Mouse (Mus musculus) kidney, adult 9 months (tissue): ENCODE data around the gene Tac2.

Experiments
- DNase-seq: peaks from one replicate; pipeline ENCODE4 v3.0.0; 2022

Tac2 gene

DNA sequence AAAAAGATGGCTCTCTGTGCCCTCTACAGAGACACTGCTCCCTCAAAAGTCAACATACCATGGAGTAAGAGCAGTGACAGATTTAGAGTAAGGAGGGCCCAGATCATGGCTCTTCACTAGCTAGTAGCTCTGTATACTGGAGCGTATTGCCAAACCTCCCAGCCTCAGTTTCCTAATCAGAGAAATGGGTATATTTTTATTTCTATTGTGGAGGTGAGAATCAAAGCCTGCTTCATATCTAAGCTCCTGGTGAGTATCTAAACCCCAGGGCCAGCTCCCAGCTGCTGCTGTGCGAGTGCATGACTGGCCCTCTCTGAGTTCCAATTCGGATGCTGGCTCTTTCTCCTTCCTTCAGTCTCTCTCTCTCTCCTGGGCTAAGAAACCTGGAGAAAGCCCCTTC lies at the start of gene Tac2:
Gene Tac2 (plus strand): TSS at position 301 of the 400 bp plus-strand sequence.
- no peak for DNase-seq

DNA sequence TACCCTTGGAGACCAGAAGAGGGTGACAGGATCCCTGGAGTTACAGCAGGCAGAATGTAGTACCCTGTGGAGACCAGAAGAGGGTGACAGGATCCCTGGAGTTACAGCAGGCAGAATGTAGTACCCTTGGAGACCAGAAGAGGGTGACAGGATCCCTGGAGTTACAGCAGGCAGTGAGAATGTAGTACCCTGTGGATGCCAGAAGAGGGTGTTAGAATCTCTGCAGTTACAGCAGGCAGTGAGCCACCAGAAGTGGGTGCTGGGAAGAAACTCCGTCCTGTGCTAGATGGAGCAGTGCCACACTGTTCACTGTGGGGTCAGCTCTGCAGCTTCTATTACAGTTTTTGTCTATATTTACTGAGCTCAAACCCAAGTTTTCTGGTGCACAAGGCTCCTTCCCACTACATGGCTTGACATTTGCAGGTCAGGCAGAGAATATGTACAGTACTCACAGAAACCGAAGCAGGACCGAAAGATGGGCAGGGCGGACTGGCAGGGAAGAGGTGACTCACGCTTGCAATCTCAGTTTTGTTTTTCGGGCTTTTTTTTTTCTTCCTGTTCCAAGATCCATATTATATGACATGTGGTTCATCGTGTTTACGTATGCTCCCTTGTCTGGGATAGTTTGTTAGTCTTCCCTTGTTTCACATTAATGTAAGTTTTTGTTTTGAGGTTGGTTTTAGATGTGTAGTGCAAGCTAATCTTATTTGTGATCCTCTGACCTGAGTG lies 49.3 kb upstream of the Tac2 start:
- DNase-seq, result peak; percentile 99

DNA sequence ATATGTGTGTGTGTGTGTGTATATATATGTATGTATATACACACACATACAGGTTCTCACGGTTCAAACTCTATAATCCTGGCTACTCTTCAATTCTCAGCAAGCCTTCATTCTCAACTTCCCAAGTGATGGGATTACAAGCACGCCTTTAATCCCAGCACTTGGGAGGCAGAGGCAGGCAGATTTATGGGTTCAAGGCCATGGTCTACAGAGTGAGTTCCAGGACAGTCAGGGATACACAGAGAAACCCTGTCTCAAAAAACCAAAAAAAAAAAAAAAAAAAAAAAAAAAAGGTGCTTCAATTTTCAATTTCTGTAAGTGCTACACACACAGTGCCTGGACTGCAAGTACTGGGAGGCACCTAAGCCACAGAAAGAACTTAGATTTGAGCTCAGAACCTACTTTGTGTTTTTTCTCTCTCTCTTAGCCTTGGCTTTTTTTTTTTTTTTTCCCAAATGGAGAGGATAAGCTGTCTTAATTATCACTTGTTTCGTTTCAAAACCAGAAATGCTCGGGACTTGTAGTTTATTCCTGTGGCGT lies 48.3 kb upstream of the Tac2 start:
- DNase-seq, result no peak

DNA sequence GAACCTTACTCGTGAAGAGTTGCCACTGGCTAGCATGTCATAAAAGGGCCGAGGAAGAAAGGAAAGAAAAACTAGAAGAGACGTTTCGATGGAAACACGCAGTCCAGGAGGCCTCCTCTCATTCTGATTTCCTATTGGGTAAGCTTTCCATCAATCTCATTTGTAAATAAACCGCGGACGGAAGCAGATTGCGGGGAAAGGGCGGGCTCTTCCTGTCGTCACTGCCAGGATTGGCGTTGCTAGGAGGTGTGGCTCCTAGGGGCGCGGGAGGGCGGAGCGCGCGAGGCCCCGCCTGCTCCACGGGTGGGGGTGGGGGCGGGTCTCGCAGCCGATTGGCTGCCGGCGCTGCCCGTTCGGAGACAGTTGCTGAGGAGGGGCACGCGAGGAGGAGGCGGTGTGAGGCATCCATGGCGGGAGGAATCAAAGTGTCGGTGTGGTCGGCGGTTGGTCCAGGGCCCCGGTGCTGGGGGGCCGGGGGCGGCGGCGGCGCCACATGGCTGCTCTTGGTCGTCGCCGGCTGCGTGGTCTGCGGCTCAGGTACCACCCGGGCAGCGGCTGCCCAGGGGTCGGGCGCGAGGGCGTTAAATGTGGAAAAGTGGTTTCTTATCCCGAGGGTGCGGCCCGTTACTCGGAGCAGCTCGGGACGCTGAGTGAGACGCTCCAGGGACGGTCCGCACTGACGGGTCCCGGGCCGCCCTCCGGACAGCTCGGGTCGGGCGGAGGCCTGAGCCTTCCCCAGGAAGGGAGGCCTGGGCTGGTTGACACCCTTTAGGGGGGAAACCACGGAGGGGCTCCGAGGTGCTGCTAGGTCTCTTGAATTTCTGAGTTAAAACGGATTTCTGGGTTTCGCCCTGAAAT lies 47.4 kb upstream of the Tac2 start:
- peak; percentile 97 for DNase-seq

DNA sequence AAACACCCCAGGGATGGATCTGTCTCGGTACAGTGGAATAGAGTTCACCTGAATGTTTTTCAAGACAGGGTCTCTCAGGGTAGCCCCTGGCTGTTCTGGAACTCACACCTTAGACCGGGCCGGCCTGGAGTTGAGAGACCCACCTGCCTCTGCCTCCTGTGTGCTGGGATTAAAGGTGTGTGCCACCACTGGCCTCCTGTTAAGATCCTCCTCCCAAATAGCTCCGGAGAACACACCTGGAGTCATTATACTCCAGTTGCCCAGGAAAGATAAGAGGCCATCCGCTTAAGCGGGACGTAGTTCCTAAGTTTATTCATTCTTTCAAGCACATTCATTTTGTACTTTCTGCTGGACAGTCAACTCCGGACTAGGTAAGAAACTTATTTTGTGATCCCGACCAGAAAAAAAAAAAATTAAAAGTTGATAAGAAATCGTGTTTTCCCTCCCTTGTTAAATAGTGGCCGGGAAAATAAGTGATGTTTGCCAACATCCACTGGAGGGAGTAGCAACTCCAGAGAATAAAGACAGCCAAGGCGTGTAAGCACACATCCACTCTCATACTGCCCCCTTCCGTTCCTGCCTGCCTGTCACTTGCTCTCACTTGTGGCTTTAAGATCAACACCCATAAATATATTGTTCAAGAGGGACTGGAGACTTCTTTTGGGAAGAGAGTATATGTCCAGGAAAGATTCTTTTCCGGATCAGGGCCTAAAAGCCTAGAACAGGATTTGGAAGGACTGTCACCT lies 46.5 kb upstream of the Tac2 start:
- peak; percentile 83 for DNase-seq

DNA sequence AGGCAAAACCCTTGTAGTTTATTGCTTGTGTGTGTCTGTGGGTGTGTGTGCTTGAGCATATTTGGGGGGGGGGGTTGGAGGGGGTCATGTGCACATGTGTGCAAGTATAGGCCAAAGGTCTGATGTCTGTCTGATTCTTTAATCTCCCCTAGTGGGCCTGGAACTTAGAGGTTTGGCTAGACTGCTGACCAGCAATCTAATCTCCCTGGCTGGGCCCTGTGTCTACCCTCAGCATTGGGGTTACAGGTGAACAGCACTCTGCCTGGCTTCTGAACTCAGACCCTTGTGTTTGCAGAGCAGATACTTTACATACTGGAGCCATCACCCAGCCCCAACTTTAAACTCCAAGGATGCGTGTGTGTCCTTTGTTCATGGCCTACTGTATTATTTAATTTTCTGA lies 45.1 kb upstream of the Tac2 start:
- DNase-seq, result no peak

DNA sequence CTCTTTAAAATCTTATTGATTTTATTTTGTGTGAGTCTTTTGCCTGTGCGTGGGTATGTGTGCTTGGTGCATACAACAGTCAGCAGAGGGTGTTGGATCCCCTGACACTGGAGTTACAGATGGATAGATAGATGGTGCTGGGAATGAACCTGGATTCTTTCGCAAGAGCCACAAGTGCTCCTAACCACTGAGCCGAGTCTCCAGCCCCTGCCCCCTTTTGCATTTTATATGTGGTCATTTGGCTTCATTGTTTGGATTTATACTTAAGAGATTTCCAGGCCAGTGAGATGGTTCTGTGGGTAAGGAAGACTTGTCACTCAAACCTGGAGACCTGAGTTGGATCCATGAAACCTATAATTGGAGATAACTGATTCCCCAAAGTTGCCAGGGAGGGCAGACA lies 44.4 kb upstream of the Tac2 start:
- no peak for DNase-seq

DNA sequence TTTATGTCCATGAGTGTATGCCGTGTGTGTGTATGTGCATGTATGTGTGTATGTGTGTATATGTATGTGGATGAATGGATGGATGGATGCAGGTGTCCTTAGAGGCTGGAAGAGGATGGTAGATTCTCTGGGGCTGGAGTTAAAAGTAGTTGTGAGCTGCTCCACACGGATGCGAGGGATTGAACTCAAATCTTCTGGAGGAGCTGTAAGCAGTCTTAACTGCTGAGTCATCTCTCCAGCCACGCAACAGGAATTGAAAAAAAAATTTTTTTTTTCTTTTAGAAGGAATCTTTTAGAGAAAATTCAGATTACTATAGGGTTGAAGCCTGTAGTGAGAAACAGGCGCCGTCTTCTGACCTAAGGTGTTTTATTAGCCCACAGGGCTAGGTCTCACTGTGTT lies 41.4 kb upstream of the Tac2 start:
- no peak for DNase-seq

DNA sequence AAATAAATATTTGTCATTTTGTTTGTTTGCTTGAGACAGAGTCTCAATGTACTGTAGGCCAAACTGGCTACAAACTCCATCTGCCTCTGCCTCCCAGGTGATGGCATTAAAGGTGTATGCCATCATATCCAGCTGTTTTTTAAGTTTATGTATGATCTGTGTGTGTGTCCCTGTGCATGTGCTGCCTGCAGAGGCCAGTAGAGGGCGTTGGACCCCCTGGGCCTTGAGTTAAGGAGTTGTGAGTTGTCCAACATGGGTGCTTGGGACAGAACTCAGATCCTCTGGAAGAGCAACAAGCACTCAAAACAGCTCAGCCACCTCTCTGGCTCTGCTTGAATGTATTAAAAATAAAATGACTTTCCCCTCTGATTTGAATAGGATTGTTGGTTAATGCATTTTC lies 33.2 kb upstream of the Tac2 start:
- DNase-seq, result no peak

DNA sequence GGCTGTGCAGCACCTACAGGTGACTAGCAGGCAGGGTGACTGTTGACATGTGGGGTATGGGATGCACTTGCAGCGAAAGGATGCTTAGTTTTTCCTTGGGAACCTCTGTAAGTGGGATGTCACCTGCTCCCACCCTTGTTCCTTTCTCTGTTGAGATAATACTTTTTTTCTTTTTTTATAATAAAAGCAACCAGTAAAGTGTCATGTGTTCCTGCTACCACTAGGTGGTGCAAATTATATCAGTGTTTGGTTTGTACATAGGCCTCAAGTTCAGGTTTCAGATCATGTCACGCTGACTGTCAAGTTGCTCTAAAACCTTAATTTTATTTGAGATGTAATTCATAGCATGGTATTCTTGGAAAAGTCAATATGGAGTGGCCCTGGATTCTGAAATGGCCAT lies 29.6 kb upstream of the Tac2 start:
- DNase-seq, result peak; percentile 40

DNA sequence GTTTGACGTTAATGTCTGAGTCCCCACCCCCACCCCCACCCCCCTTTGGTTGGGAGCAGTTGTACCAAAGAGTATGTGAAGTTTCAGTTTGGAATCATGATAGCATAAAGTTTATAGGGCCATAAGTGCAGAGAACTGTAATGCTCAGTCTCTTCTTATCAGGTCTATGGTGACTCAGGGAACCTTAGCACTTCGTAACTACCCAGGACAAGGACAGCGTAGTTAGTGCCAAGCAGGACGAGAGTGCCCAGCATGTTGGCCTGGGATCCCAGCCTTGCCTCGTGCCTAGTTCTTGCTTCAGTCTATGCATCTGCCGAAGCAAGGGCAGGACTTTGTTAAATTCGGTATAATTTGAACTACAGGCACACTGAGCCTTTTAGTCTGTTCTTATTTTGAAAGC lies 28.5 kb upstream of the Tac2 start:
- no peak for DNase-seq

DNA sequence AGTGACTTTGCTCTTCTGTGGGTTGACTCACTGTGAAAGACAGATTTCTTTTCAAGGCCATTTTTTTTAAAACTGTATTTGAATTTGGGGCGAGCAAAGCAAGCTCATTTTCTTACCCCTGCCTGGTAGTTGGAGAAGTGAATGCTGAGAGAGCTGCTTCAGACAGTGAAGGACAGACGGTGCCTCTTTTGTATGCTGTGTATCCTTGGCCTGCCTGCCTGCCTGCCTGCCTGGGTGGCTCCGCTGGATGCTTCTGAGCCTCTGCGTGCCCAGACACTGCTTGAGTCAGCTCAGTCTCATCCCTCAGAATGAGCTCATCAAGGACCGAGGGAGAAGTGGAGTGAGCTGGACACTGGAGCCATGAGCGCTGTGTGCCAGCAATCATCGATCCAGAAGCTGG lies 25.3 kb upstream of the Tac2 start:
- no peak for DNase-seq

DNA sequence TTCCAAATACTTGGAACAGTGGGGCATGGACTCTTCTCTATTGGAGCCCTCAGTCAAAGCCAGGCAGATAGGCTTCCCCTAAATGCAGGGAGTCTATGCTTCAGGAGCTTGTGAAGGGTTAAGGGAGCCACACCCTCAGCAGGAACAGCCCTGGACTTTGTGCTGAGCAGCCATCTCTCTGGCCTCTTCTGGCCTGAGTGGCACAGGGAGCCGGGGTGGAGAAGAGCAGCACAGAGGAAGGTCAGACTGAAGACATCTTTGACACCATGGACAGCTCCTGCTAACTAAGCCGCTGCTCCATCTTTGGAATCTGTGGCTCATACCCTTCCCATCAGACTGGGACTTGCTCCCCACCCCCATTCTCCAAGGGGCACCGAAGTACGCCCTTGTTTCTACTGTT lies 21.0 kb upstream of the Tac2 start:
- no peak for DNase-seq

DNA sequence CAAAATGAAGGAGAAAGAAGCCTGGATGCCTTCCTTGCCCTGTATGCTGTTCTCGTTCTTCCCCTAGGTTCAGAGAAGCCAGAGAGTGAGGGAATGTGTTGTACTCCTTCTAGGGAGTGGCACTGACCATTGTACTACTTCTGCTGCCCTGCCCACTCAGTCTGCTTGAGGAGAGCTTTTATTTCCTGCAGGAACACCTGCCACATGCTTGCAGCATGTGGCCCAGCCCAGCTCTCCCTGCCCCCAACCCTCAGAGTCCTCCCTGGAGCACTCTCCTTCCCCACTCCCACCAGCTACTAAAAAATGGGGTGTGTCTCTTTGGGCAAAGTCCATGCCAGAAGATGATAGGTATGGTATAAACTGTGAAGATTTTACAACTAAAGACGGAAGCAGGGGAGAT lies 20.0 kb upstream of the Tac2 start:
- DNase-seq, result no peak

DNA sequence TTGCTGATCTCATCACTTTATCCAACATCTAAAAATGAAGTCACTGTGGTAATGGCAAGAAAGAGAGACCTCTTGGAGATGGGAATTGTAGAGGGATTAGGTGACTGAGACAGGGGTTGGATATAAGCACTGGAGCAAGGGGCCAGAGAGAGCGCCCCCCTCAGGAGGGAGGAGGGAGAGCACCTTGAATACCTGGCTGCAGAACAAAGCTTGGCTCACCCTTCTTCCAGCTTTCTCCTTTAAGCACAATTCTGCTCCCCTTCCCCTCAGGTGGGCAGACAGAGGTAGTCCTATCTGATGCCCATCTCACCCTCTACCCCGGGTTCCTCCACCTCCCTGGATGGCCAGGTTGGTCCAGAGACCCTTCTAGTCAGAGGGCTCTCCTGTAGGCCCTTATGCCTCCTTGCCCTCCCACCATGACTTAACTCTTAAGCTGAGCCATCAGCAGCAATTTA lies 19.5 kb upstream of the Tac2 start, which contains the start of gene Myo1a:
Gene Myo1a (plus strand): TSS at position 405 of the 455 bp plus-strand sequence.
- no peak for DNase-seq

DNA sequence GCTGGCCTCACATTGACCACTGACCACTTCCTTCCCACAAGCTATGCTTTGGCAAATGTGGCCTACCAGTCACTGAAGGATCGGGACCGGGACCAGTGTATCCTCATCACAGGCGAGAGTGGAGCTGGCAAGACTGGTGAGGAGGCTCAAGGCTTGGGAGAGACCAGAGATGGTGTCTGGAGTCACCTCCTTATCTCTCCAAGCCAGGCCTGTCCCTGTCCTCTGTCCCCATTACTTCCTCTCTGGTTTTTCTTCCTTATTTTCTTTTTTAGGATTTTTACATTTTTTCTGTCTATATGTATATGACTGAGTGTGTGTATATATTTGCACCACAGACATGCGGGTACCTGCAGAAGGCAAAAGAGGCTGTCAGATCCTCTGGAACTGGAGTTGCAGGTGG lies 18.5 kb upstream of the Tac2 start:
- DNase-seq, result no peak

DNA sequence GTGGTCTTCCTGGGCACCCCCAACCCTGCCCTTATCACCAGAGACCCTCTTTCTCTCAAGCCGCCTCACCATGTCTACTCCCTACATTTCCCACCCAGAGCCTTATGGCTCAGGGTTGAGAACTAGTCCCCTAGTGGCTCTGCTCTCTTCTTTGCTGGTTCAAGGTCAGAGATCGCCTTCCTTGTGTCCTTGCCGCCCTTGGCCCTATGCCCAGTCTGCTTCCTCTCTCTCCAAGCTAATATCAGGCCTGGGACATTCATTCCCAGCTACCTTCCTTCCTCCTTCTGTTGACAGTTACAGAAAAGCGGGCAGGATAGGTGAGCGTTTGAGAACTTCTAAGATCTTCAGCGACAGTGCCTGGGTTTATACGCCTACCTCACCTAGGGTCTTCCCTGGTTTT lies 16.6 kb upstream of the Tac2 start:
- DNase-seq, result peak; percentile 37

DNA sequence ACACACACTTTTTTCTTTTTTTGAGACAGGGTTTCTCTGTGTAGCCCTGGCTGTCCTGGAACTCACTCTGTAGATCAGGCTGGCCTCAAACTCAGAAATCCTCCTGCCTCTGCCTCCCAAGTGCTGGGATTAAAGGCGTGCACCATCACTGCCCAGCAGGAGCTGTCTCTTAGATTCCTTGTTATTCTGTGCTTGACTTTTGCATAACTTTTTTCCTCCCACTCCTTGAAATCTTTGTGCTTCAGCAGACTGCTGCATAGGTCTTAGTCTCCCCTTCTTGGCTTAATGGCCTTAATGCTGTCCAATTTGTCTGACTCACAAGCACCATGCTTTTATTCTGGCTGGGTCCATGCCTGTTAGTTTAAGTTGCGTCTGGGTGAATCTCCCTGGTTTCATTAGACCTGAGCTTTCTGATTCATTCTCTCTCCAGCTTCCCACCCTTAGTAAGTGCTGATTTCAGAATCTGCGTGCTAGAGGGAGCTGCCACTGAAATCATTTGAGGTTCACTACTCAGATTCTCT lies 15.4 kb upstream of the Tac2 start:
- DNase-seq, result no peak

DNA sequence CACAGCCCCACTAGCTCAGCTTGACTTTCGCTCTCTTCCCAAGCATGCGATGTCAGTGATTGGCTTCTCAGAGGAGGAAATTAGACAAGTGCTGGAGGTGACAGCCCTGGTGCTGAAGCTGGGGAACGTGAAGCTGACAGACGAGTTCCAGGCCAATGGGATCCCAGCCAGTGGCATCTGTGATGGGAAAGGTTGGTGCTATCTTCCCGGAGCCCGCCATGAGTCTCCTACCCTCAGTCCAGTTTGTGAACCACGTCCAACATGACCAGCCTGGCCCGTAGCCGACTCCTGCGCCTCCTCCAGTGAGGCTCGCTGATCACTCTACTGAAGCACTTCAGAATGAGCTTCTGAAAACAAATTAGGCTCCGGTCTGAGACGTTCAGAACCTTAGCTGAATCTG lies 13.9 kb upstream of the Tac2 start:
- DNase-seq, result no peak

DNA sequence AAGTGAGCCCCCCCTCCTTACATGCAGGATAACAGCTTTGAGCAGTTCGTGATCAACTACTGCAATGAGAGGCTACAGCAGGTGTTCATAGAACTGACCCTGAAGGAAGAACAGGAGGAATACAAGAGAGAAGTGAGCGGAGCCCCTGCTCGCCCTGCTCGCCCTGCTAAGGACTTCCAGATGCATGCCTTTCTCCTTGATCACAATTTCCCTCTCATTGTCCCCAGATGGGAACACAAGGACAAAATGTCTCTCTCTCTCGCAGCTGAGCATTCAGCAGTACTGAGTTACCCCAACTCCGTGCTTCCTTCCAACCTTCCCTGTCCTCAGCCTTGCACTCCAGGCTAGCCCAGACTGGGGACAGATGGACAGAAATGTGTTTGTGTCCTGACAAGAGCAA lies 11.5 kb upstream of the Tac2 start:
- DNase-seq, result no peak

DNA sequence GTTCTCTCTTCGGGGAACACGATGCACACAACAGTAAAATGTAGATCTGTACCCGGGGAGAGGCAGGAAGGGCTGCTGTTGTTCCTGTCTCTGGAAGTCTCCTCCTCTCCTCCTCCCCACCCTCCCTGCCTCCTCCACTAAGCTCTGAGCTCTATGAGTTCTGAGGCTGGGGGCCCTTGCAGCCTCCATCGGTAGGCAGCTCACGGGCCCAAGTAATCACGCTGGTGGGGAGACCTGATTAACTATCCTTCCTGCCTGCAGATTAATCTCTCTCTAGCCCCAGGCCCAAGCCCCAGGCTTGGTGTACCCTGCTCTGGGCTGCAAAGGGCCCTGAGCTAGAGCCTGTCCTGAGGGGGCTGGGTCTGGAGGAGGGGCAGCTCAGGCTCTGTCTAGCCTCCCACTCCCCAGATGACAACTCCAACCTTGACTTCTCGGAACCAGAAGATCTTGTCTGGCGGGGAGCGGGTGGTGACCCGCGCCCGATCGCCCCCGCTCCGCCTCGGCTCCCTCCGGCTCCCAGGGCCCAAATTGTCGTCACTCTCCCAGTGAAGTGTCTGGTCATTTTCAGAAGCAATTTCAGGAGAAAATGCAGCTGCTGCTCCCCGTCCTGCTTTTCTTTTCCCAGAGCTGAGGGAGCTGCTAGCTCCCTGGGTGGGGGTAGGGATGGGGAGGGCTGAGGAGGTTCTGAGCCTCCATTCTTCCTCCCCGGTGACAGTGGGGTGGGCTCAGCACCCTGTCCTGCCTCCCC lies 2.4 kb upstream of the Tac2 start:
- DNase-seq, result no peak

DNA sequence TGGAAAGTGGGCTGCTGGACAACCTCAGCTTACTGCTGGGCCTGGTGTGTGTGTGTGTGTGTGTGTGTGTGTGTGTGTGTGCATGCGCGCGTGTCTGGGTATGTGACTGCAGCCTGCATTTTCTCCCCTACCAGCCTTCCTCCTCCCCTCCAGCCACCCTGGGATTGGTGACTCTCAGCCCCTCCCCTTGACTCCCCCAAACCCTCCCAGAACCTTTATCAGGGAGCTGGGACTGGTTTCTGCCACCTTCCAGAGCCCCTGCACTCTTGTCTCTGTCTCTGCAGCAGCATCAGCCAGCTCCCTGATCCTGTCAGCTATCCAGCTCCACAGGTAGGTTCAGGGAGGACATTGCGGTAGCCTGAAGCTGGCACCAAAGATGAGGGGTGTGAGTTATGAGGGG lies 858 bp downstream of the Tac2 start:
- DNase-seq, result no peak
